Mouse (Mus musculus) MEL (cell line): ENCODE measurements around the gene Lrig2. TPM values are rescaled to one million over a fixed set of nuclear protein-coding genes. Genes with fewer than 3 reads are reported as not detected.

Experiments used
- DNase-seq: peaks from one replicate; pipeline ENCODE4 v3.0.0; 2011; ENCODE audit warnings: low read depth, low spot score
- H3K27ac ChIP-seq: 2 replicates; pipeline ENCODE4 v1.5.1; 2012; ENCODE audit warnings: low read depth, mild to moderate bottlenecking, control low read depth, low read length, moderate library complexity; ENCODE audit not compliant: control insufficient read depth
- H3K27me3 ChIP-seq, 2 experiments: fragments of 150-350 bp in 1 of 2; sonication (generic) in 1 of 2; 2 replicates each; pipeline ENCODE4 v1.6.1; 2012; ENCODE audit warnings: low read length in 2 of 2, mild to moderate bottlenecking in 2 of 2, improper control_type of control experiment in 1 of 2, moderate library complexity in 1 of 2; ENCODE audit not compliant: insufficient read depth in 2 of 2, control insufficient read depth in 1 of 2
- H3K36me3 ChIP-seq, 2 experiments: 2 replicates each; pipeline ENCODE4 v1.6.1; 2012 to 2014; ENCODE audit warnings: low read length in 2 of 2, improper control_type of control experiment in 1 of 2, inconsistent platforms in 1 of 2, mild to moderate bottlenecking in 1 of 2; ENCODE audit not compliant: insufficient read depth in 2 of 2, control insufficient read depth in 1 of 2
- H3K4me1 ChIP-seq, 2 experiments: fragments of 150-350 bp in 1 of 2; sonication (generic) in 1 of 2; 2 replicates each; pipeline ENCODE4 v1.6.1; 2012; ENCODE audit warnings: low read length in 2 of 2, improper control_type of control experiment in 1 of 2, mild to moderate bottlenecking in 1 of 2; ENCODE audit not compliant: insufficient read depth in 2 of 2, control insufficient read depth in 1 of 2
- H3K4me3 ChIP-seq, 2 experiments: fragments of 150-350 bp in 1 of 2; sonication (generic) in 1 of 2; 2 replicates each; pipeline ENCODE4 v1.5.1; 2012; ENCODE audit warnings: low read depth in 2 of 2, low read length in 2 of 2, mild to moderate bottlenecking in 2 of 2, moderate library complexity in 2 of 2, control low read depth in 1 of 2, improper control_type of control experiment in 1 of 2; ENCODE audit not compliant: control insufficient read depth in 1 of 2, insufficient read depth in 1 of 2
- H3K79me2 ChIP-seq: 2 replicates; pipeline ENCODE4 v1.6.1; 2012; ENCODE audit warnings: mild to moderate bottlenecking, low read length, moderate library complexity; ENCODE audit not compliant: control insufficient read depth, poor library complexity, insufficient read depth
- H3K9ac ChIP-seq: 2 replicates; pipeline ENCODE4 v1.6.1; 2012; ENCODE audit warnings: low read depth, mild to moderate bottlenecking, control low read depth, low read length, moderate library complexity; ENCODE audit not compliant: control insufficient read depth, poor library complexity, severe bottlenecking
- H3K9me3 ChIP-seq: fragments of 150-350 bp; sonication (generic); replicated peaks from 2 replicates; pipeline ENCODE4 v1.6.1; 2012; ENCODE audit warnings: mild to moderate bottlenecking, low read length, improper control_type of control experiment, moderate library complexity; ENCODE audit not compliant: insufficient read depth
- CHD2 ChIP-seq: IDR thresholded peaks from 2 replicates; pipeline ENCODE4 v1.6.1; 2011; ENCODE audit warnings: low read length, improper control_type of control experiment
- MAZ ChIP-seq: IDR thresholded peaks from 2 replicates; pipeline ENCODE4 v1.6.1; 2012; ENCODE audit warnings: low read depth, mild to moderate bottlenecking, inconsistent platforms, low read length, improper control_type of control experiment
- MYC ChIP-seq: IDR thresholded peaks from 2 replicates; pipeline ENCODE4 v1.6.1; 2011; ENCODE audit warnings: low read depth, mild to moderate bottlenecking, low read length, improper control_type of control experiment, moderate library complexity
- POLR2AphosphoS5 ChIP-seq: IDR thresholded peaks from 2 replicates; pipeline ENCODE4 v1.6.1; 2012; ENCODE audit warnings: low read depth, borderline replicate concordance, mild to moderate bottlenecking, inconsistent platforms, low read length, moderate library complexity, mixed read lengths
- UBTF ChIP-seq: IDR thresholded peaks from 2 replicates; pipeline ENCODE4 v1.6.1; 2012; ENCODE audit warnings: low read depth, mild to moderate bottlenecking, inconsistent platforms, low read length, improper control_type of control experiment, moderate library complexity, borderline replicate concordance; ENCODE audit not compliant: insufficient read depth
- USF1 ChIP-seq: IDR thresholded peaks from 2 replicates; pipeline ENCODE4 v1.6.1; 2014; ENCODE audit warnings: low read depth, mild to moderate bottlenecking, inconsistent platforms, low read length, improper control_type of control experiment, moderate library complexity
- USF2 ChIP-seq, 2 experiments: IDR thresholded peaks; 2 replicates each; pipeline ENCODE4 v1.6.1; 2011 to 2012; ENCODE audit warnings: improper control_type of control experiment in 2 of 2, low read length in 2 of 2, borderline replicate concordance in 1 of 2, inconsistent platforms in 1 of 2, low read depth in 1 of 2, mild to moderate bottlenecking in 1 of 2; ENCODE audit not compliant: insufficient read depth in 1 of 2
- ZNF384 ChIP-seq: IDR thresholded peaks from 2 replicates; pipeline ENCODE4 v1.6.1; 2012; ENCODE audit warnings: low read depth, mild to moderate bottlenecking, inconsistent platforms, low read length, improper control_type of control experiment
- polyA plus RNA-seq, 2 experiments: library from polyadenylated mRNA; stranded (reverse) in 1 of 2; unstranded in 1 of 2; fragments of >175 nt in 1 of 2; fragments of >200 nt in 1 of 2; gene quantifications; 2 replicates each; pipeline versions ENCODE4 v1.2.1 to v1.2.4; 2012; ENCODE audit warnings: low replicate concordance in 2 of 2, low read depth in 1 of 2; ENCODE audit not compliant: insufficient read length in 2 of 2, insufficient read depth in 1 of 2, missing spikeins in 1 of 2
- total RNA-seq: library from RNA; depleted of rRNA; stranded (reverse); fragments of 300-350 nt; gene quantifications from 2 replicates; pipeline ENCODE4 v1.2.3, GENCODE M21; 2012; rRNA removed

Gene Lrig2
- total and polyA plus RNA-seq, 3 experiments = 4.2 to 4.3 TPM; not detected in 1

- H3K9ac ChIP-seq = no peak overlapping the region
- H3K9me3 ChIP-seq = no peaks in the 10 kb centered on the region
- TF ChIP-seq USF2 (IDR thresholded peaks at IDR 0.05; ENCODE audit: borderline replicate concordance in 1 of 2, insufficient read depth in 1 of 2, low read depth in 1 of 2, low read length in 2 of 2) = no peak
- TF ChIP-seq MAZ = no peak
- no peak for TF ChIP-seq POLR2AphosphoS5
- no peak for TF ChIP-seq USF1
- no peak for TF ChIP-seq ZNF384
- TF ChIP-seq UBTF = no peak
- TF ChIP-seq MYC = no peak
- no peak for TF ChIP-seq CHD2
- no peak overlapping the region for H3K27ac ChIP-seq
- H3K4me1 ChIP-seq = no peaks in the 10 kb centered on the region
- H3K27me3 ChIP-seq = no peaks in the 10 kb centered on the region
- H3K4me3 ChIP-seq = no peak overlapping the region
- DNase-seq = no peak
- no peaks in the 10 kb centered on the region for H3K79me2 ChIP-seq
- H3K36me3 ChIP-seq = no peaks in the 10 kb centered on the region
Measured at GRCm38 (mm10) chr3:104349203-104349846, 162.4 kb downstream of the Lrig2 start.

Other genes with a start within 250 kb of the Lrig2 start
- 118 and 128 TPM in 2 replicates for gene Slc16a1, start 126.8 kb upstream of the Lrig2 start, total RNA-seq
- gene Slc16a1, start 126.8 kb upstream of the Lrig2 start, polyA plus RNA-seq = 10 to 100 TPM; 43.7 to 96.1 TPM